Mouse (Mus musculus) testis, adult 2 months (tissue): ENCODE results near the gene Fgf11.

ENCODE experiments used
- CTCF ChIP-seq: fragments of 200-500 bp; IDR thresholded peaks from 2 replicates; pipeline ENCODE4 v1.5.1; 2012; ENCODE audit warnings: low read depth, mild to moderate bottlenecking, inconsistent platforms, low read length, moderate library complexity; ENCODE audit not compliant: control insufficient read depth, insufficient read depth, insufficient replicate concordance
- POLR2A ChIP-seq: fragments of 200-500 bp; IDR thresholded peaks from 2 replicates; pipeline ENCODE4 v1.6.1; 2012; ENCODE audit warnings: low read depth, mild to moderate bottlenecking, inconsistent platforms, low read length, moderate library complexity; ENCODE audit not compliant: control insufficient read depth

- TF ChIP-seq POLR2A (no peak), CTCF (no peak)
These were observed 25.9 kb downstream of the Fgf11 start for GRCm38 (mm10) chr11:69775716-69776115.
